Mouse (Mus musculus) lung, embryonic 16.5 days (tissue): ENCODE measurements around the gene Usp49. TPM values are rescaled to one million over a fixed set of nuclear protein-coding genes. Genes with fewer than 3 reads are reported as not detected.

Experiments
- ATAC-seq: fragments of 200-750 bp; cut with Nextera tagmentation; 2 replicates; pipeline ENCODE4 v1.8.0; 2017; ENCODE audit warnings: low read depth, mild to moderate bottlenecking, moderate library complexity
- H3K27ac ChIP-seq: fragments of 300-500 bp; sonication (generic); 2 replicates; pipeline ENCODE4 v1.5.1; 2014; ENCODE audit warnings: mild to moderate bottlenecking, control low read depth, low read length
- H3K27me3 ChIP-seq: fragments of 300-500 bp; sonication (generic); 2 replicates; pipeline ENCODE4 v1.6.1; 2014; ENCODE audit warnings: low read depth, low read length, mixed read lengths; ENCODE audit not compliant: control insufficient read depth, insufficient read depth
- H3K36me3 ChIP-seq: fragments of 300-500 bp; sonication (generic); 2 replicates; pipeline ENCODE4 v1.6.1; 2014; ENCODE audit warnings: low read length; ENCODE audit not compliant: control insufficient read depth, insufficient read depth
- H3K4me1 ChIP-seq: fragments of 300-500 bp; sonication (generic); replicated peaks from 2 replicates; pipeline ENCODE4 v1.6.1; 2014; ENCODE audit warnings: low read length, mixed read lengths; ENCODE audit not compliant: control insufficient read depth, insufficient read depth
- H3K4me2 ChIP-seq: fragments of 300-500 bp; sonication (generic); 2 replicates; pipeline ENCODE4 v1.6.1; 2014; ENCODE audit warnings: low read depth, low read length, control low read depth
- H3K4me3 ChIP-seq: fragments of 300-500 bp; sonication (generic); 2 replicates; pipeline ENCODE4 v1.5.1; 2014; ENCODE audit warnings: mild to moderate bottlenecking, low read length, control low read depth
- H3K9ac ChIP-seq: fragments of 300-500 bp; sonication (generic); 2 replicates; pipeline ENCODE4 v1.6.1; 2014; ENCODE audit warnings: low read length, control low read depth
- H3K9me3 ChIP-seq: fragments of 300-500 bp; sonication (generic); 2 replicates; pipeline ENCODE4 v1.6.1; 2016; ENCODE audit warnings: low read length; ENCODE audit not compliant: control insufficient read depth
- WGBS: fragments of 180-500 bp; shearing (Covaris S2); extraction: QIAGEN DNeasy Blood & Tissue Kit; methylation state at CpG from one replicate; pipeline ENCODE4 v1.1.7; 2014; 5-methylcytosine and 5-hydroxymethylcytosine counted together
- polyA plus RNA-seq: library from polyadenylated mRNA; unstranded; fragments of >200 nt; fragmentation: Nextera tagmentation; extraction: Ambion mirVana; gene quantifications from 2 replicates; pipeline ENCODE4 v1.2.1, GENCODE M21; 2015

The Usp49 gene
- polyA plus RNA-seq, 1 experiment from 2014 or later, result 2.6 TPM

DNA sequence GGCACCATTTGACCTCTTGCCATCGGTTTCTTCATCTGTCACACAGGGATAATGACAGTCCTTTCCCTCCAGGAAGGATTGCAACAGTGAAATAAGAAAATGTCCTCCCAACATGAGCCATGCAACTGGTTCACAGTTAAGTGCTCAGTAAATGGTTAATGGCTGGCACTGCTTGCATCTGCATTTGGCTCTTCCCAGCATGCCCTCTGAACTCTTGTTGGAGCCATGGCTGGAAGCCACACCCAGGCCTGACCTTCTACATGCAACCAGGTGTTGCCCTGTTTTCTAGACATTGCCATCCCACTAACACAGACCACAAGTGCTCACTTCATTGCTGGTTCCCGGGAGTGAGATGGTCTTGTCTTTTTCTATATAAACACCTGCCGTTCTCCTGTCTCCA, 77.5 kb downstream of the Usp49 start:
- Histone ChIP-seq H3K27ac (no peak overlapping the region), H3K9me3 (no peaks in the 10 kb centered on the region), H3K9ac (no peak overlapping the region), H3K4me1 (peaks cover 5% of the 10 kb centered on the region), H3K4me2 (no peak overlapping the region), H3K27me3 (no peaks in the 10 kb centered on the region), H3K36me3 (no peaks in the 10 kb centered on the region), H3K4me3 (no peak overlapping the region)
- WGBS, result 66% methylated on average over 3 of the region's 3 CpGs
- ATAC-seq, result no peak

DNA sequence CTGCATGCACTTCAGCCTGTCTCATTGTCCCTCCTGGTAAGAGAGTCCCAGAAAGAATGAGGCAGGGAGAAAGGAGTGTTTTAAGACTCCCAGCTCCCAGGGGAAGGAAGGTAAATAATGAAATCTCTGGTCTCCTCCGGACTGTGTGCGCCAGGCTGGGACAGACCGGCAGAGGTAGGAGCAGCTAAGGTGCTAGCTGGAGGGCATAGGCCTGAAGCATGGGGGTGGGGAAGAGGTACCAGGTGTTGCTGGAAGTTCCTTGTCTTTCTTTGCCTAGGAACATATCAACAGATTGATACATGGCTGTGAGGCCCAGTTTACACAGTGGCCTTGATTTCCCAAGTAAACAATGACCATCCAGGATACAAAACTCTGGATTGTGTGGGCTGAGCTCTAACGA, 78.5 kb downstream of the Usp49 start:
- Histone ChIP-seq H3K4me1 (peaks cover 5% of the 10 kb centered on the region; the same call in 1 of the 2 replicates), H3K27ac (no peak overlapping the region), H3K9ac (no peak overlapping the region), H3K27me3 (no peaks in the 10 kb centered on the region), H3K36me3 (no peaks in the 10 kb centered on the region), H3K4me3 (no peak overlapping the region), H3K9me3 (no peaks in the 10 kb centered on the region), H3K4me2 (no peak overlapping the region)
- ATAC-seq, result no peak
- 55% methylated on average over 4 of the region's 4 CpGs for WGBS

DNA sequence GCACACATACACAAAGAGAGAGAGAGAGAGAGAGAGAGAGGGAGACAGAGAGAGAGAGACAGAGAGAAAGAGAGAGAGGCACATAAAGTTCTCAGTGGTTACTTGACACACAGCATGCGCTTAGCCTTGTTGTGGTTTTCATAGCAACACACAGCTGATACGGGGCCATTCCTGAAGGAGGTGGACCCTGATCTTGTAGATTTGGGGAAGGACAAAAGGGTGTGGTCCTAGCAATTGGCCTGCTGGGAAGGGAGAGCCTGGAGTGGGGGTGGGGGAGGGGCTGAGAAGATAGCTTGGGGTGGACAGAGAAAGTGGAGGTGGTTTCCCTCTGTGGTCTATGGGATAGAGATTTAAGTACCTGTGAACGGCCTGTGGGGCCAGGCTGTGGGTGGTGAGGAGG, 79.5 kb downstream of the Usp49 start:
- H3K4me2 ChIP-seq, result no peak overlapping the region
- WGBS, result 65% methylated on average over 3 of the region's 3 CpGs
- no peak for ATAC-seq

DNA sequence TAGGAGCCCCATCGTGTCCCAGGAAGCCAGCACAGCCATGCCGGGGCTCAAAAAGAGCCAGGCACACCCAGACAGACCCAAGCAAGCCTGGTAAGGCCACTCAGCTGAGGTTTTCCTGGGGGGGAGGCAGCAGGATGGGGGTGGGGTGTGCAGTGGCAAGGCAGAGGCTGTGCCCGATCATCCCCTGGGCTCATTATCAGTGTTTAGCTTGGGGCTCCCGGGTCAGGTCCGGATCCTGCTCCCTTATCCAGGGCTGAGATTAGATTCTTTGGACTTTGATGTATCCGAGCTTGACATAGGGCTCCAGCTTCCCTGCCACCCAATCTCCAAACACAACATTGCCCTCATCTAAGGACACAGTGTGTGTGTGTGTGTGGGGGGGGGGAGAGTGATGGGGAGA, 81.4 kb downstream of the Usp49 start:
- no peak overlapping the region for H3K9ac ChIP-seq
- H3K36me3 ChIP-seq, result no peaks in the 10 kb centered on the region
- no peaks in the 10 kb centered on the region for H3K4me1 ChIP-seq
- no peaks in the 10 kb centered on the region for H3K9me3 ChIP-seq
- ATAC-seq, result no peak
- WGBS, result 36% methylated on average over 6 of the region's 6 CpGs
- no peak overlapping the region for H3K4me3 ChIP-seq
- no peak overlapping the region for H3K27ac ChIP-seq
- H3K27me3 ChIP-seq, result no peaks in the 10 kb centered on the region
- H3K4me2 ChIP-seq, result no peak overlapping the region

More for the DNA sequence above, 79.5 kb downstream of the Usp49 start:
- Histone ChIP-seq H3K4me1 (peaks cover 5% of the 10 kb centered on the region; the same call in 1 of the 2 replicates), H3K27me3 (no peaks in the 10 kb centered on the region), H3K27ac (no peak overlapping the region), H3K36me3 (no peaks in the 10 kb centered on the region), H3K9me3 (no peaks in the 10 kb centered on the region), H3K9ac (no peak overlapping the region), H3K4me3 (no peak overlapping the region)

GRCm38 (mm10) chr17:47712889-47713571, 82.5 kb downstream of the Usp49 start:
- no peaks in the 10 kb centered on the region for H3K9me3 ChIP-seq
- WGBS, result 58% methylated on average over 9 of the region's 22 CpGs
- H3K4me1 ChIP-seq, result no peaks in the 10 kb centered on the region
- H3K9ac ChIP-seq, result no peak overlapping the region
- H3K27me3 ChIP-seq, result no peaks in the 10 kb centered on the region
- no peak for ATAC-seq
- no peak overlapping the region for H3K4me2 ChIP-seq
- H3K27ac ChIP-seq, result no peak overlapping the region
- H3K4me3 ChIP-seq, result no peak overlapping the region
- no peaks in the 10 kb centered on the region for H3K36me3 ChIP-seq

- H3K36me3 ChIP-seq, result no peaks in the 10 kb centered on the region
- no peak overlapping the region for H3K4me3 ChIP-seq
- no peak for ATAC-seq
- 50% methylated on average over 3 of the region's 3 CpGs for WGBS
- H3K4me2 ChIP-seq, result no peak overlapping the region
- H3K4me1 ChIP-seq, result no peaks in the 10 kb centered on the region
- no peaks in the 10 kb centered on the region for H3K9me3 ChIP-seq
- H3K9ac ChIP-seq, result no peak overlapping the region
- H3K27me3 ChIP-seq, result no peaks in the 10 kb centered on the region
- H3K27ac ChIP-seq, result no peak overlapping the region
Measured at GRCm38 (mm10) chr17:47715037-47715436, 84.5 kb downstream of the Usp49 start.

GRCm38 (mm10) chr17:47721183-47721582, 90.7 kb downstream of the Usp49 start:
- Histone ChIP-seq H3K4me1 (no peaks in the 10 kb centered on the region), H3K36me3 (no peaks in the 10 kb centered on the region), H3K4me3 (no peak overlapping the region), H3K27me3 (no peaks in the 10 kb centered on the region), H3K27ac (no peak overlapping the region), H3K9ac (no peak overlapping the region), H3K9me3 (no peaks in the 10 kb centered on the region), H3K4me2 (no peak overlapping the region)
- WGBS, result 59% methylated on average over 4 of the region's 4 CpGs
- ATAC-seq, result no peak

- Histone ChIP-seq H3K36me3 (no peaks in the 10 kb centered on the region), H3K4me2 (peak within 1 kb of the TSS; percentile 11; the same call in 1 of the 2 replicates), H3K9ac (no peak within 1 kb of the TSS; the same call in 1 of the 2 replicates), H3K27me3 (no peaks in the 10 kb centered on the region), H3K4me3 (no peak within 1 kb of the TSS), H3K9me3 (no peaks in the 10 kb centered on the region), H3K4me1 (no peaks in the 10 kb centered on the region), H3K27ac (no peak within 1 kb of the TSS)
- 51% methylated on average over 11 of the region's 11 CpGs for WGBS
- no peak for ATAC-seq
Measured at GRCm38 (mm10) chr17:47726566-47726965, 96.1 kb downstream of the Usp49 start, which contains the start of gene Pgc. TSS of gene Pgc (plus strand) at chr17:47726842.

GRCm38 (mm10) chr17:47730633-47731575, 100.4 kb downstream of the Usp49 start:
- Histone ChIP-seq H3K27ac (no peak overlapping the region), H3K9ac (no peak overlapping the region), H3K4me3 (no peak overlapping the region), H3K4me2 (no peak overlapping the region), H3K36me3 (no peaks in the 10 kb centered on the region), H3K9me3 (no peaks in the 10 kb centered on the region), H3K27me3 (no peaks in the 10 kb centered on the region), H3K4me1 (no peaks in the 10 kb centered on the region)
- ATAC-seq, result peak; percentile 56; the same call in 1 of the 2 replicates
- WGBS, result 44% methylated on average over 24 of the region's 24 CpGs
